Mouse (Mus musculus) urinary bladder, postnatal 25 days (tissue): Measurements from ENCODE around the gene Ksr1.

Experiments
- DNase-seq: peaks from one replicate; pipeline ENCODE4 v3.0.0; 2022; ENCODE audit warnings: low spot score

The Ksr1 gene

DNA sequence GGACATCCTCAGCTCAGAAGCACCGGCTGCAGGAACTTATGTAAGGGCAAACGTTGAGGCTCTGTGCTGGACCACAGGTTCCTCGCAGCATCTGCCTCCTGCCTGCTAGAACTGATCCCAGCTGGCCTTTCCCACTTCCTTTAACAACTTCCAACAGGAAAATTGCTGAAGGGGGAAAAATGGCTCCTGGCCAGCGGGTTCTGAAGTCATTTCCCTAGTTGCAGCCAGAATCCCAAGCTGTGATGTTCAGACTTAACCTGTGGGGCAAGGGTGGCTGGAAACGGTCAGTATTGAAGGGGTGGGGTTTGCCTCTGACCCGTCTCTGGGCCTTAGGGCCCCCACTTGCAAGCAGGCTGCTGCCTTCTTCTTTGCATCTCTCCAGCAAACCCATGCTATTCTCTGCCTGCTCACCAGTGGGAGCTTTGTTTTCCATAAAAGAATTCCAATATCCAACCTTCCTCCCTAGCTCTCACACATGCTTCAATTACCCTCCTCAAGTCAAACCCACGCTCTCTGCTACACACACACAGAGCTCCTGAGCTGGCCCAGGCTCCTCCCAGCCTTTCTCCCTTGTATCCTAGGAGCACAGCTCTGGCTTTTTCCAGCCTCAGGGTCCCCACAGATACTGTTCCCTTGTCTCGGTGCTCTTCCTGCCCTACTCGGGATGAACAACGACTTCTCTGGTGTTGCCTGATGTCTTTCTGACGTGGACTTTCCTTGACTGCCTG is 80.6 kb downstream of the Ksr1 start:
- DNase-seq = no peak

DNA sequence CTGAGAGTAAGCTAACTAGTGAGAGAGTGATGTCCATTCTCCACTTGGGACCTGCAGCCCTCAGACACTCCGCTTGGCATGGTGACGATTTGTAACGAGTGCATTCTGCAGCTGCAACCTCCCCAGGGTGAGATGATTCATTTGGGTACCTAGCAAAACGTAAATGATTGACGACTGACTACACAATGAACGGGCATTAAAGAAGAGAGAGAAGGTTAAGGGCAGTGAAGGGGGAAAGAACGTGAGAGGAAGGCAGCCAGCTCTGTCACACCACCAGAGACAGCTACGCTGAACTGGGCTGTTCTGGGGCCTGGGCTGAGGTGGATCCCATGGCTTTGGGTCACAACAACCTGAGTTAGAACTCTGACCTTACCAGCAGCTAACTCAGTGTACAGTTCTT is 81.9 kb downstream of the Ksr1 start:
- DNase-seq = no peak

DNA sequence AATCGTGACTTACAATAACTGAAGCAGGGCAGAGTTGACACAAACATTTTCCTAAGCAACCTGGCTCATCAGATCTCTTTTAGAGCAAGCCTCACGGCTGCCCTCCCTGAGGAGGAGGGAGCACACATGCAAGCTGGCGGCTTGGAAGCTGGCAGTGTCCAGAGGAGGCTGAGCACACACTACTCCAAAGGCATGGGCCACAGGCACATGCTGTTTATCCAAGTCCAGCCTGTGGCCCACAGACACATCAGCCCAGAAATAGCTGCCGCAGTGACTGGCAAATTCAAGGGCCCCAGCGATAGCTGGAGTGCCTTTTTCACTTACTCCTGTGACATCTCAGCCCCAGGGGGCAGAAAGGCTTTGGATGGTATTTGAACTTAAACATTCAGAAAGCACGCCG is 82.6 kb downstream of the Ksr1 start:
- no peak for DNase-seq

DNA sequence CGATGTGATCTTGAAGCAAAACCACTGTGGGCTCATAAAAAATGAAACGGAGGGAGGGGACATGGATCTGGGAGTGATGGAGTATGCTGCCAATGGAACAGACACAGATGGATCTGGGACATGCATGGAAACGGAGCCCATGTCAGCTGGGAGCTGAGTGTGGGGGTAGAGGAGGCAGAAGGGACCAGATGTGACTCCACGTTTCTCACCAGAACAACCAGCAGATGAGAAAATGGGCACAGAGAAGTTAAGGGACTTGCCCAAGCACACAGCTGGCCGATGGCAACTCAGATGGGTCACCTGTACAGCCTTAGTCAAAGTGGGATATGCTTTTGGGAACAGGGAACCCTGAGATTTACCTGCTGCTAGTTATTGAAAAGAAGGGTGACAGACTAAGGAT is 83.3 kb downstream of the Ksr1 start:
- DNase-seq = no peak

DNA sequence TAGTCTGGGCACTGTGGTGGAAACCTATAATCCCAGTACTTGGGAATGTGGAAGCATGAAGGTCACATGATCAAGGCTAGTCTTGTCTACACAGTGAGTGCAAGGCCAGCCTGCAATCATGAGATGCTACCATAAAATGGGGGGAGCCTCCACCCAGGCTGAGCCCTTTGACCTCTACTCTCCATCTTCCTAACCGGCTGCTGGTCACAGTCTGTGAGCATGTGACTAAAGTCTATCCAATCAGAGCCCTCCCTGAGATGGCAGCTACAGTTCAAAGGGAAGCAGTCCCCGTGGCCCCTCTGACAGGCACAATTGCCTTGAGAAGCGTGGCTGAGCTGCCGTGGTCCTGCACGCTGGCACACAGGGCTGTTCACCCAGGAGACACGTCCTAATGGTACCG is 84.4 kb downstream of the Ksr1 start:
- DNase-seq = no peak

DNA sequence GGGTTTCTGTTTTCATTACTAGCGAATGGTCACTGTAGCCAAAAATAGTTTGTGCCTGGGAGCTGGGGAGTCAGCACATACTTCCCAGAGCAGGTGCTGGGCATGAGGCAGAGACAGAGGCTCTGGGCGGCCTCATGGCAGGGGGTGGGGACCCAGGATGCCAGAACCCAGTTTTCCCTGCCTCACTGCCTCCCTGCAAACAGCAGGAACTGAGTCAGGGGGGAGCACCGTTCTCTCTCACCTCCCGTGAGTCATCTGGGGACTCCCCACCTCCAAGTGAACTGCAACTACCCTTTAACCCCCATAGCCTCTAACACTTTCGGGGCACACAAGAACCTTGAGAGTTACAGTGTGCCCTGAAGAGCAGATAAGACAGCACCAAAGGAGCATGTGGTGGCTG is 86.4 kb downstream of the Ksr1 start:
- no peak for DNase-seq

DNA sequence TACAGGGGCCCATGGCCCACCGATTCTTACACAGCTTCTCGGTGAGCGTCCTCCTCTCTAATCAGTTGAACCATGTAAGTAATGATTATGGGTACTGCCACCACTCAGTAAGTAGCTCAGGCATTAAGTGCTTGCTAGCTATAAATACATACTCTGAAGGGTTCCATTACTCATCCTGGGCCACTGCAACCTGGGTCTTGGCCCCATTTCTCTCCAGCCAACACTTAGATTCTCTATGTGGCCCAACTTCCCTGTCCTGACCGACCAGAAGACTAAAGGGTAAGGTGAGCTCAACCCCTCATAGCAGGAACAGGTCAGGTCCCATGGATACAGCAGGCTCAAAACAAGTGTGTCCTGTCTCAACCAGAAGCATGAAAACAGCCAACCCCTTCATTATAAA is 87.1 kb downstream of the Ksr1 start:
- no peak for DNase-seq

DNA sequence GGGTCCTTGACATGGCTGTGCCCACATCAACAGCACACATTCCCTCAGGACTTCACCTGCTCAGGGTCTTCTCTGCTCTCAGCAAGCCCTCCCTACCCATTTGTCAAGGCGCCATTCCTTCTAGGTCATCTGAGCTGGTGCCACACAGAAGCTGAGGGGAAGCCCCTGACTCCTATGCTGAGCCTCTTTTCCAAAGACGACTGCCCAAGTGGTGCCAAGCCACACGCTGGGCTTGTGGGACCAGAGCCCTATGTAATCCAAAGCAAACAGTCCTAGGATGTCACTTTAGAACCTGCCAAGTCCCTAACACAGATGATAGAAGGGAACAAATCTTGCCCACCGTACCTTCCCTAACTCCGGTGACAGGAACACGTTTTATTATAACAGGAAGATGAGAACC is 87.6 kb downstream of the Ksr1 start:
- no peak for DNase-seq

DNA sequence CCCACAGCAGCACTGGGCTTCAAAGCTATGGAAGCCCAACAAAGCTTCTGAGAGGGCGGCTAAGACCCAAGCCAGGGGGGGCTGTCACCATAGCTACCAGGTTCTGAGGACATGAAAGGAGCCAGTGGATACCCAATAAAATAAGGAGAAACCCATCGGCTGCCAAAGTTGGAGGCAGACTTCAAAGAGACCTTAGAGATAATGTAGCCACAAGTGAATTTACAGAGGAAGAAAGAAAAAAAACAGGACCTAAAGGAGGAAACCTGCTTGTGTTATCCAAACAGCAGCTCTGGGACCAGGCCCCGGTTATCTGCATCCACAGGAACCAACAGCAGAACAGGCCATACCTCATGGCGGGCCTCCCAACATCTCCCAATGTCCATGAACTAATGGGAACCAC is 88.4 kb downstream of the Ksr1 start:
- DNase-seq = no peak

DNA sequence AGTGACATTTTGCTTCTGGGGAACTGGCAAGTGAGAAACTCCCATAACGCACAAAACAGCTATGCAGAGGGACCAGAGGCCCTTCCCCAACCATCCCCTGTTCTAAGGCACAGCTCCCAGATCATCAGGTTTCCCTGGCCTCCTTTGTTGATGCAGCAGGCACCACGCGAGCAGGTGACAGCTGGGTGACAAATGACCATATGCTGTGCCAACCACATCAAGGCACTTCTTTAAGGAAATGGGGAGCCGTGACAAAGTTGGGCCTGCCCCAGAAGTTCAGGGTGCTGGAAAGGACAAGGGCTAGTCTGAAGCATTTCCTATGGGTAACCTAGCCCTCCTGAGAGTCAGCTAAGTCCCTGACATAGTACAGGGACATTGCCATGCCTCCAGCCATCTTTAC is 89.3 kb downstream of the Ksr1 start:
- DNase-seq = no peak

DNA sequence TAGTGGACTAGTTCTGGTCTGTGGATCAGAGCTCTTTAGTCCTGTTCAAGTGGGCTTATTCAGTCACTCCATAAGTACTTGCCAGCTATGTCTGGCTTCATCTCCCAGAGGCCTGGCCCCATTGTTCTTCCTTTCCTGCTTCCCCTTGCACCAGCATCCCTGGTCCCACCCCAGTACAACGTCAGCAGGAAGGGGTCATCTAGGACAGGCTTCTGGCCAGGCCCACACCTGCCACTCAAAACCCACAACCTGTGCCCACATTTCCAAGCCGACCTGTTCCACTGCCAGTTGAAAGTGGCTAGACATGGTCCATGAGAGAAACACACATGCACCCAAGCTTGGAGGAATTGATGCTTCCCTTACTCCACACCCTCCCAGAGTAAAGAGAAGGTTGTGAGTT is 90.2 kb downstream of the Ksr1 start:
- DNase-seq = no peak

DNA sequence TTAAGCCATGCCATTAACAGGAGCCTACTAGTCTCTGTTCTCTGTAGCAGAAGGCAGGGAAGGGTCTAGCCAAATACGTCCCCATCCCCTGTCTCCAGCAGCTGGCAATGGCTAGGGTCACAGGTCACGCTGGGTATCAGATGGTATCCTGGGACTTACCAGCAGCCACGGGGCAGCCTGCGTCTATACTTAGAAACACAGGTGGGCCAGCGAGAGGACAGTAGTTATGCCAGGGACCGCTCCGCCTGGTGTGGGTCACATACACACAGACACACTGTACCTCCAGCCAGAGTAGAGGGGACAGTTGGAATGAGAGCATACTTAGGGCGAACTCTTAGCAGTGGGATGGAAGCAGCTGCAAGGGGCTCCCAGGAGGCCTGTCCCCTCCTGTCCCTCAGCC is 91.0 kb downstream of the Ksr1 start:
- DNase-seq = no peak

DNA sequence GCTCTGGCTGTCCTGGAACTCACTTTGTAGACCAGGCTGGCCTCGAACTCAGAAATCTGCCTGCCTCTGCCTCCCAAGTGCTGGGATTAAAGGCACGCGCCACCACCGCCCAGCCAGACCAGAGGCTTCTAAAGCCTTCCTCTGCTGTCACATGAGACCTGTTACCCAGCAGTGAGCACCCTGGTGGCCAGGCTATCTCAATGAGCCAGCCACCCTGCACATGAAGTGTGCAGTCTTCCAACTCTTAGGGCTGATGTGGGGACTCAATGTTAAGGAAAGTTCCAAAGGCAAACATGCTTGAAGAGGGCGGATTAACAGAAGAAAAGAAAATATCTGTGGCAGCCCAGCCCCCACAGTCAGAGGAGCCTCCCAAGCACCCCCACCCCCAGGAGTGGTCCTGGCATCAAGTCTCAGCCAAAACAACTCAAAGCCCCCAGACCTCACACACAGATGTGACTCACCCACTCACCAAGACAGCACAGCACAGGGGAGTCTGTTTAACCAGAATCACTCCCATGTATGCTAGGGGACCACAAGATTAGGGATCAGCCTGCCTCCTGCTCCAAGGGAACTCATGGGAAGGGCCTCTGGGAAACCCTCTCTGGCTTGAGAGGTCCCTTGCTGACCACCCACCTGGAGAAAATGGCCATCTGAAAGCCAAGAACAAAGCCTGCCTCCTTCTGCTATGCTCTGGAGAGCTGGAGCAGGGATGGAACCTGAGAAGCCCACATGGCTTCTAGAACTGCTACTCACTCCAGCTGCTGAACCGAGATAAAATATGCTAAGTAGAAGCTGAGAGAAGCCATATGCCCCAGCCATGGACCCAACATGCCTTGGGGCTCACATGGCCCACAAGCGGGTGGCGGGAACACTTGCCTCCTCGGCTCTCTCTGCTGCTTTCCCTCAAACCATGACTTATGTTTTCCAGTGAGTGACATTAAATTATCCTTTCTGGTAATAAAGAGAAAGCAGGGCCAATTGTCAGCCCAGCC is 91.8 kb downstream of the Ksr1 start:
- no peak for DNase-seq

DNA sequence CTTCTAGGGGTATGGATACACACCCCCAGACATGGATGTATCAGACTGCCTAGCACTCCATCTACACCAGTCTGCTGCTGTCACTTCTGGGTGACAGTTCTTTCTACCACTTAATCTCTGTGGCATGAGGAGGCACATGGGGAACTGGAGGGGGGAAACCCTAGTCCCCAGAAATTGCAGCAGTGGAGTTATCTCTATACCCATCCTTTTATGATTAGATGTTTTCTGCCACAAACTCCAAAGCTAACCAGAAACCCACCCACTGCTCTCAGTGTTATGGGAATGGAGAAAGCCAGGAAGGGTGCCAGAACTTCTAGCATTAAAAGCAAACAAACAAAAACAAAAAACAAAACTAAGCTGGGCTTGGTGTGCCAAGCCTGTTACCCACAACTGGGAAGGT is 92.8 kb downstream of the Ksr1 start:
- DNase-seq = no peak

DNA sequence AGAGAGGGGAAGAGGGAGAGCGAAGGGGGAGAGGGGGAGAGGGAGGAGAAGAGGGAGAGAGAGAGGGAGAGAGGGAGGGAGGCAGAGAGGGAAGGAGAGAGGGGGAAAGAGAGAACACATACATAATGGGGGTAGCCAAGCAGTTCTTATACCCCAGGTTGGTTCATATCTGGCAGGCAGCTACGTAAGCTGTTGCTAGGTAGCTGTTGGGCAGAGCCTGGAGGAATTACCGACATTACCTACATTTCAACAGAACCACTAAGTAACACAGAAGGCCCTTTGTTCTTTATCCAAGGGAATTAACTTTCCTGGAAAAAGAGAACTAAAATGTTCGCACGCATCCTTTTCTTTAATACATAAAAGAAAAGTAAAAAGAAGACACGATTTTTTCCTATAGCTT is 93.4 kb downstream of the Ksr1 start:
- no peak for DNase-seq

DNA sequence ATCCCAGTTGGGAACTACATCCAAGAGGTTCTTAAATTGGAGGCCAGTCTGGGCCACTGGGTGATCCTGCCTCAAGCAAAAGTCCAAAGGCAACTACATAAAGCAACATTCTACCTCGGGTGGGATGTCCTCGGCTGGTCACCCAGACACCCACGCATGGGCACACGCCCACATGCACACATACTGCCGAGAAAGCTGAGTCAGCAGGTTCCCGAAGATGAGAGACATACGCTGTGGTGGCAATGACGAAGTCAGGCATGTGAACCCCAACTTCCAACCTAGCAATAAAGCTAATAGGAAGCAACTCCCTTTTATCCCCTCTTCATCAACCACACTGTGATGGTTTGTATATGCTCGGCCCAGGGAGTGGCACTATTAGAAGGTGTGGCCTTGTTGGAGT is 94.7 kb downstream of the Ksr1 start:
- DNase-seq = no peak

DNA sequence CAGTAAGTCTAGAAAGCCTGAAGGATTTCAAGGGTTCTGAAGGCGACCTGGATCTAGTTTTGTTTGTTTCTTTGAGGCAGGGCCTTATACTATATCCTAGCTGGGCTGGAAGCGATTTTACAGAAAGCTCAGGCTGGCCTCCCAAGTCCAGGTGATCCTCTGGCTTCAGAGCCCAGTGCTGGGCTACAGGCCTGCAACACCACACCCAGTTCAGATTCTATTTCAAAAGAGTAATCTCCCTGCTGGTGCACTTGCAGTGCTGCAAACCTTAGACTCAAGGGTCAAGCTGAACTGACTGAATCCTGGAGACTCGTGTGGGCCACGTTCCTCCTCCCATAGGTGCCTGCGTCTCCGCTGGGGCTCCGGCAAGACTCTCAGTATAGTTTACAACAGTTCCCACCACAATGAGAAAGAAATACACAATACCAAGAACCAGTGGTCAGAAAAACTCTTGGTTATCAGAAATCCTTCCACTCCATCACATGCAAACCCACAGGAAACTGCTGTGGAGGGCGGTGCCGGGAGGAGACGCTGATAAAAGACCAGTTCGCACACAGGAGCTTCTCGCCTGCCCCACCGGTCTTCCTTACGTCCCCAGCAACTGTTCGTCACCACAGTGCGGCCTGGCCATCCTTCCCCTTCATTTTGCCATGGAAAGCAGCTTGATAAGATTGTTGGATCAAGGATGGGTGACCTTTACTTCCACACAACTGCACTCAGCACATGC is 95.3 kb downstream of the Ksr1 start:
- no peak for DNase-seq

DNA sequence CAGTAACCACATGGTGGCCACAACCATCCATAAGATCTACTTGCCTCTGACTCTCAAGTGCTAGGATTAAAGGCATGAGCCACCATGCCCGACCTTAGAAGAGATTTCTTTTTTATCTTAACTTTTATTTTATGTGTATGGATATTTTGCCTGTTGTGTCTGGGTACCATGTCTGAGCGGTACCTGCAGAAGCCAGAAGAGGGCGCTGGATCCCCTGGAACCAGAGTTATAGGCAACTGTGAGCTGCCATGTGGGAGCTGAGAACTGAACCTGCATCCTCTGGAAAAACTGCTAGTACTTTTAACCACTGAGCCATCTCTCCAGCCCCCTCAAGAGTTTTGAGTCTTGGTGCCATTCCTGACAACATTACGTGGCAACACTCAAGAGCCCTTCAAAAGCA is 97.3 kb downstream of the Ksr1 start:
- DNase-seq = no peak

DNA sequence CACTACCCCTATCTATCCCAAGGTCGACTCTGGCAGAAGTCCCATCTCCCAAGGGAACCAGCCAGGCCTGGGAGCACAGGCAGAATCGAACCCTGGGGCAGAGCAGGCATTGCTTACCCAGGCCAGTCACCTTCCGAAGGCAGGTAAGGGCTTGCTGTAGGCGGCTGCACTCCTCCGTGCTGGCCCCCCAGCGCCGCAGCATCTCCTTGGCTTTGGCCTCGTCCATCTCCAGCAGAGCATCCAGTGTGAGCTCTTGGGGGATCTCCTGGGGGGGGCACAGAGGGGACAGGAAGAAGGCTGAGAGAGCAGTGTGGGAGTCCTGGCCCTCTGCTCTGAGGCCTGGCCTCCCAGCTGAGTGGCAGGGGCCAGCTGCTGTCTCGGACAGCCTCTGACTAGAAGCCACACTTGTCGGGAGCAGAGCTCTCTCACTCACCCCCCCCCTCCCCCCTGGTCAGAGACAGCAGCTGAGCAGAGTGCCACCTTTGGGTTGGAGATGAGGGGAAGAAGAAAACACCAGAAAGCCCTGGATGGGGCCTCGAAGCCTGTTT is 99.0 kb downstream of the Ksr1 start:
- no peak for DNase-seq

DNA sequence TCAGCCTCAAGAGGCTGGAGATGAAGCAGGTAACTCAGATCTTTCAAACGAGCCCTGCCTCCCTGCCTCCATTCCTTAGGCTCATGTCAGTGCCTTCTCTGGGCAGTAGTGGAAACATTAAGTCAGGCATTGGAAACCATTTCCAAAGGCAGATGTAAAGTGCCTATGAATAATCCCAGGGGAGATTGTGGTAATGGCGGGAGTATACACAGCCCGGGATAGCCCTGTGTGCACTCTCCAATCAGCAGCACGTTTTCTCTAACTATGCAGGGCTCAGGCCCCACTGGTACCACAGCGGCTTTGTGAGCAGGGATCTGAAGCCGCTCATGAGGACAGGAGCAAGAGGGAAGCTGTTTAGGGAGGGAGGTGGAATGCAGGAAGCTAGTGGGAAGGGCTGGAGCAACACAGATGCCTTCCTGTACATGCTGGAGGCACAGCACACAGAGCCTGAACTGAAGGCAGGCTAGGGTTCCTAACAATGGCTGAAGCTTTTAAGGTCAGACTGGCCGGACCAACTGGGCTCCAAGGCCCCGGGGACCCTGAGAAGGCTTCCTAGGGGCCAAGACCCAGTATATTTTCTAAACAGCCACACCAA is 99.5 kb downstream of the Ksr1 start:
- no peak for DNase-seq

DNA sequence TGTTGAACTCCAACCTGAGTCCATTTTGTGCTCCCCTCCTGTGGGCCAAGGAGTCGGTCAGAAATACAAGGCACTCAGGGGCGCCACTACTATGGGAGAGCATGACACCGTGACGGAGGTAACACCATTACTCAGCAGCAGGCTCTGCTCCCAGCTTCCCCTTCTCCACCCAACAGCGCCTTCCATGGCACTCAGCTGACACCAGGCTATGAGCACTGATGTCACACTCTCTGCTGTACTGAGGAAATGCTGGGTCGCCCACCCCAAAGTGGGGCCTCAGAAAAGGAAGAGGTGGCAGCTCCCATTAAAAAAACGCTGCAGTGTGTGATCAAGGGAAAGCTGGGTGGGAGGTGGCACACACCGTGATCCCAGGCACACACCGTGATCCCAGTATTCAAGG is 101.0 kb downstream of the Ksr1 start:
- no peak for DNase-seq

DNA sequence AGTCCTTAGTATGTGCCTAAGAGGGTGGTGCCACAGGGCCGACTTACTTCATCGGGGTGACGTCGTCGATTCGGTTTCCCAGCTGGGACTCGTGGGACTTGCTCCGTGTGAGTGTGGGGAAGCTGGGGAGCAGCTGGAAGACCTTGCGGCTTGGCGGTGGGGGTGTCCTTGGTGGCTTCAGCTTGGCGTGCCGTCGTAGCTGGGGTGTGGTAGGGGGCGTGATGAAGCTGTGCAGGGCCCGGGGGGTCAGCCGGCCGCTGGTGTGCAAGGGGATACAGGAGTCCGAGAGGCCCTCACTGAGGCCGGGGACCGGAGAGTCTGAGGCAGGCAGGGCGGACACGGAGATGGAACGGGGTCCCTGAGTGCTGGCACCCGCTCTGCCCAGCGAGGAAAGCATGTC is 101.4 kb downstream of the Ksr1 start:
- no peak for DNase-seq
